Mouse (Mus musculus) neural tube, embryonic 15.5 days (tissue): Measurements from ENCODE around the gene Mllt3. TPM values are rescaled to one million over a fixed set of nuclear protein-coding genes. Genes with fewer than 3 reads are reported as not detected.
"Not testable (repeated sequence)": the region's sequence is repeated elsewhere in the genome, so short reads cannot be mapped to it uniquely, and the experiment has no call there.

ENCODE experiments used
- ATAC-seq: fragments of 200-750 bp; cut with Nextera tagmentation; 2 replicates; pipeline ENCODE4 v1.8.0; 2017; ENCODE audit warnings: mild to moderate bottlenecking, moderate TSS enrichment, moderate library complexity; ENCODE audit not compliant: low FRiP score
- H3K27ac ChIP-seq: fragments of 300-500 bp; sonication (generic); replicated peaks from 2 replicates; pipeline ENCODE4 v1.5.1; 2015; ENCODE audit warnings: mild to moderate bottlenecking, inconsistent platforms
- H3K27me3 ChIP-seq: fragments of 300-500 bp; sonication (generic); replicated peaks from 2 replicates; pipeline ENCODE4 v1.6.1; 2015; ENCODE audit warnings: inconsistent platforms
- H3K36me3 ChIP-seq: fragments of 300-500 bp; sonication (generic); 2 replicates; pipeline ENCODE4 v1.6.1; 2015; ENCODE audit warnings: inconsistent platforms
- H3K4me1 ChIP-seq: fragments of 300-500 bp; sonication (generic); 2 replicates; pipeline ENCODE4 v1.6.1; 2015; ENCODE audit warnings: inconsistent platforms
- H3K4me2 ChIP-seq: fragments of 300-500 bp; sonication (generic); 2 replicates; pipeline ENCODE4 v1.6.1; 2015; ENCODE audit warnings: inconsistent platforms, mild to moderate bottlenecking, moderate library complexity
- H3K4me3 ChIP-seq: fragments of 300-500 bp; sonication (generic); replicated peaks from 2 replicates; pipeline ENCODE4 v1.5.1; 2015; ENCODE audit warnings: mild to moderate bottlenecking, inconsistent platforms
- H3K9ac ChIP-seq: fragments of 300-500 bp; sonication (generic); replicated peaks from 2 replicates; pipeline ENCODE4 v1.6.1; 2015; ENCODE audit warnings: mild to moderate bottlenecking, inconsistent platforms
- H3K9me3 ChIP-seq: fragments of 300-500 bp; sonication (generic); replicated peaks from 2 replicates; pipeline ENCODE4 v1.6.1; 2016; ENCODE audit warnings: inconsistent platforms
- WGBS: fragments of 180-500 bp; shearing (Covaris S2); methylation state at CpG from one replicate; pipeline ENCODE4 v1.1.7; 2015; ENCODE audit warnings: mixed read lengths; 5-methylcytosine and 5-hydroxymethylcytosine counted together
- polyA plus RNA-seq: library from polyadenylated mRNA; unstranded; fragments of >200 nt; fragmentation: Nextera tagmentation; extraction: Ambion mirVana; gene quantifications from 2 replicates; pipeline ENCODE4 v1.2.1, GENCODE M21; 2015

Mllt3 gene
- polyA plus RNA-seq, 1 experiment from 2014 or later = 69.0 TPM

DNA sequence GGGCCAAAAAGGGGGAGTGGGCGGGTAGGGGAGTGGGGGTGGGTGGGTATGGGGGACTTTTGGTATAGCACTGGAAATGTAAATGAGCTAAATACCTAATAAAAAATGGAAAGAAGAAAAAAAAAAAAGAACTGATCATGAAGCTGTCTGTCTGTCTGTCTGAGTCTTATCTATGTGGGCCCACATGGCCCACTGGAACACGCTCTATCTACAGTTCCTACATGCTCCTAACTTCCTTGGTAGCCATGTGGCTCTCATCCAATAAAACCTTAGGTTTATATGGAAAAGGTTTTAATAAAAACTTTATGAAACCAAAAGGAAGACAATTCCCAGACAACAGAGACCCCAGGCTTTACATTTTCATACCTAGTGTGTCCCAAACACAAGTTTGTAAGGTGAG lies 68.3 kb downstream of the Mllt3 start:
- not testable (repeated sequence) for H3K4me2 ChIP-seq, H3K27me3 ChIP-seq, ATAC-seq, H3K4me1 ChIP-seq, H3K9ac ChIP-seq, H3K36me3 ChIP-seq, H3K4me3 ChIP-seq, H3K9me3 ChIP-seq, H3K27ac ChIP-seq
- 97% methylated on average over 1 of the region's 2 CpGs for WGBS

DNA sequence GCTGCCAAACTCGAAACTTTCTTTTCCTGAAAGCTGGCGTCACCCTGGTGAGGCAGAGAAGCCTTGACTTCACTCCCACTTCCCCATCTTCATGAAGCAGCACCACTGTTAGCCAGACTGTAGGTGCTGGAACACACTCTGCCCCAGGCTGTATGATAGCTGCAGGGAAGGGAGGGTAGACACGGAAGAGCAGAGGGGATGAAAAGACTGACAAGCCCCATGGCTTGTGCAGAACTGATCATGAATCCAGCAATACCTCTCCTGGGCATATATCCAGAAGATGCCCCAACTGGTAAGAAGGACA lies 69.4 kb downstream of the Mllt3 start:
- Histone ChIP-seq H3K9me3 (no peaks in the 10 kb centered on the region), H3K27me3 (no peaks in the 10 kb centered on the region), H3K4me1 (peaks cover 4% of the 10 kb centered on the region; the same call in 1 of the 2 replicates), H3K9ac (no peak overlapping the region), H3K36me3 (no peaks in the 10 kb centered on the region), H3K4me3 (no peak overlapping the region), H3K27ac (no peak overlapping the region), H3K4me2 (no peak overlapping the region)
- ATAC-seq = no peak
- 89% methylated on average over 3 of the region's 3 CpGs for WGBS

DNA sequence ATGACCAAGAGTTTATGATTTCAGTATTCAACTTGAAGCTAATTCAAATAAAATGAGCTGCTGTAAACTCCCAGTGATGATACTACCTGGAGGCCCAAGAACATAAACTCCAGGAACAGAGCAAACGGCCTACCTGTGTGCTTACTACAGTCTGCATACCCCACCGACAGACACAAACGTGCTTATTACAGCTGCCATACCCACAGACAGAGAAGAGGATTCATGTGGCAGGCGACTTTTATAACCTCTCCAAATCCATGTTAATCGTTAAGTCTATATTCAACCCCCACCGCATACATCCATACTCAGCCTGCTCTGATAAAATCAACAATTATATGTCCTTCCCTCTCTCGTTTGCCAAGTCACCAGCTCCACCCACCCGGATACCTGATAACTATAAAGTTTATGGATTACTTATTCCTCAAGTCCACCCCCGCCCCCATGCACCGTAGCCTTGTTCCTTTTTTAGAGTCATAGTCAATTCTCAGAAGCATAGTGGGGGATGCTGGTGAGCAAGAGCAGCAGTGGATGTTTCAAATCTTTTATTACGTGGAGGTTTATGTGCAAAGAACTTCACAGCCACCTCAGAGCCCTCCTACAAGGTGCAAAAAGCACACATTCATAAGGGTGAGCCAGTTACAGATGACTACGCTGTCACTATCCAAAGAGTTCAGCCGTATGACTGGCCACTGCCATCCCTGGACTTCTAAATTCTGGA lies 70.0 kb downstream of the Mllt3 start:
- ATAC-seq = no peak

DNA sequence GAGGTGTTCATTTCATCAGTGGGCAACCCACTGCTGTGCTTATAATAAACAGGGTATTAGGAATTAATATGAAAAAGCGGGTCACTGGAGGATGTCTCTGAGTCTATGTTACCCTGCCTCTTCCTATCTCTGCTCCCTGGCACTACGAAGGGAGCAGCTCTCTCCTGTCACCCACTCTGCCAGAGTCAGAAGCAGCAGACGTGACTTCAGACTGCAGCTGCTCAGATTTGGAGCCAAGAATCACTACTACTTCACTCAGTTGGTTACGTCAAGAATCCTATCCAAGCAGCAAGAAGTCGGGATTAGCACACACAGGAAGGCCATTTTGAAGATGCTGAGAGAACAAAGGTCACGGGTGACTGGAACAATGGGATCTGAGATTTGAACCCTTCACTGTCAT lies 71.3 kb downstream of the Mllt3 start:
- Histone ChIP-seq H3K9me3 (no peaks in the 10 kb centered on the region), H3K9ac (no peak overlapping the region), H3K36me3 (no peaks in the 10 kb centered on the region), H3K4me3 (no peak overlapping the region), H3K4me2 (no peak overlapping the region), H3K27ac (no peak overlapping the region), H3K4me1 (peaks cover 8% of the 10 kb centered on the region; the same call in 1 of the 2 replicates), H3K27me3 (no peaks in the 10 kb centered on the region)
- WGBS = 77% methylated on average over 6 of the region's 6 CpGs
- no peak for ATAC-seq

More for the DNA sequence above, 70.0 kb downstream of the Mllt3 start:
- Histone ChIP-seq H3K4me3 (no peak overlapping the region), H3K9ac (no peak overlapping the region), H3K27me3 (no peaks in the 10 kb centered on the region), H3K9me3 (no peaks in the 10 kb centered on the region), H3K4me1 (peaks cover 5% of the 10 kb centered on the region; the same call in 1 of the 2 replicates), H3K27ac (no peak overlapping the region), H3K36me3 (no peaks in the 10 kb centered on the region), H3K4me2 (no peak overlapping the region)
- WGBS = 84% methylated on average over 13 of the region's 13 CpGs

DNA sequence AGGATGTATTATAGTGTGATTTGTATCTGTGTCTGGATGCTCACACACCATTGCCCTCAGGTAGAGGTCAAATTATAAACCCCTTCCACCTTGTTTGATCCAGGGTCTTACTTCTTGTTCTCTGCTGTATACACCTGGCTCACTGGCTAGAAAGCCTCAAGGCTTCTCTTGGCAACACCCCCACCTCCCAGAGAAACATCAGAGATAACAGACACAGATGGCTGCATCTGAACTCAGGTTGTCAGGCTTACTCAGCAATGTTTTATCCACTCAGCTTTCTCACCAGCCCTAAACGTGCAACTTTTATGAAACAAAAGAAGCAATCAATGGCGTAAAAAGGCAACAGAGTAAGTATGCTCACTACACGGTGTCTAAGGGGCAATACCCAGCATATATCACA lies 75.3 kb downstream of the Mllt3 start:
- Histone ChIP-seq H3K4me1 (peaks cover 15% of the 10 kb centered on the region), H3K9ac (no peak overlapping the region), H3K36me3 (no peaks in the 10 kb centered on the region), H3K4me3 (no peak overlapping the region), H3K9me3 (no peaks in the 10 kb centered on the region), H3K27me3 (no peaks in the 10 kb centered on the region), H3K4me2 (no peak overlapping the region), H3K27ac (no peak overlapping the region)
- no peak for ATAC-seq
- WGBS = 44% methylated on average over 3 of the region's 3 CpGs

DNA sequence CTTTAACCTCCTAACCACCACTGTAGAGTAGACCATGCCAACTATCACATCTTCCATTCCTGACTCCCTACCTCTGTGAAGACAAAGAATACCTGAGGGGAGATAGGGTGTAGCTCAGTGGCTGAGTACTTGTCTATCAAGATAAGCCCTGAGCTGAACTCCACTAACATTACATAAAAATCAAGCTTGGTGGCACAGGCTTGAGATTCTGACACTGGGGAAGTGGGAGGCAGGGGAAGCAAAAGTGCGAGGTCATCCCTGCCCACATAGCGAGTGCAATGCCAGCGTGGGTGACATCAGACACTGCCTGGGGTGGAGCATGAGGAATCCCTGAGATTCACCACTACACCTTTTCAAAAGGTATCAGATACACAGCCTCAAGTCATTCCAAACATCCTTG lies 76.0 kb downstream of the Mllt3 start:
- ATAC-seq = no peak
- Histone ChIP-seq H3K4me2 (no peak overlapping the region), H3K9ac (no peak overlapping the region)

DNA sequence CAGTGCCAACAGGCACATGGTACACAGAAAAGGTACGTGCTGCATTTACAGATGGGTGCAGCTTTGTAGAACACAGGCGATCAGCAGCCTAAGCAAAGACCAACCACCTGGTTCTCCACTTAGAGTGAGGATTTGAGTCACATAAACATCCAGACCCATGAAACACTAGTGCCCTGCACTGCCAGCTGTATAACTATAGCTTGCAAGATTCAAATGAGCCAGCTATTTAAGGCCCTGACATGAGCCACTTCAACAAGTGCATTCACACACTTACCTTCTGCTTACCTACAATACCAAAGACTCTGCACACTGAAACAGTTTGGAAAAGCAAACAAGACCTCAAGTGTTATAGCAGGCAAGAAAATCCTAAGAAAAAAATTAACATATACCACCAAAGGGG lies 78.0 kb downstream of the Mllt3 start:
- Histone ChIP-seq H3K4me3 (no peak overlapping the region), H3K27me3 (no peaks in the 10 kb centered on the region), H3K4me2 (no peak overlapping the region), H3K9ac (no peak overlapping the region), H3K27ac (no peak overlapping the region), H3K9me3 (no peaks in the 10 kb centered on the region), H3K4me1 (peaks cover 15% of the 10 kb centered on the region), H3K36me3 (no peaks in the 10 kb centered on the region)
- ATAC-seq = no peak
- WGBS = 90% methylated on average over 2 of the region's 2 CpGs

More for the DNA sequence above, 76.0 kb downstream of the Mllt3 start:
- Histone ChIP-seq H3K4me3 (no peak overlapping the region), H3K9me3 (no peaks in the 10 kb centered on the region), H3K4me1 (peaks cover 15% of the 10 kb centered on the region), H3K27me3 (no peaks in the 10 kb centered on the region), H3K27ac (no peak overlapping the region), H3K36me3 (no peaks in the 10 kb centered on the region)
- WGBS = 89% methylated on average over 3 of the region's 3 CpGs

DNA sequence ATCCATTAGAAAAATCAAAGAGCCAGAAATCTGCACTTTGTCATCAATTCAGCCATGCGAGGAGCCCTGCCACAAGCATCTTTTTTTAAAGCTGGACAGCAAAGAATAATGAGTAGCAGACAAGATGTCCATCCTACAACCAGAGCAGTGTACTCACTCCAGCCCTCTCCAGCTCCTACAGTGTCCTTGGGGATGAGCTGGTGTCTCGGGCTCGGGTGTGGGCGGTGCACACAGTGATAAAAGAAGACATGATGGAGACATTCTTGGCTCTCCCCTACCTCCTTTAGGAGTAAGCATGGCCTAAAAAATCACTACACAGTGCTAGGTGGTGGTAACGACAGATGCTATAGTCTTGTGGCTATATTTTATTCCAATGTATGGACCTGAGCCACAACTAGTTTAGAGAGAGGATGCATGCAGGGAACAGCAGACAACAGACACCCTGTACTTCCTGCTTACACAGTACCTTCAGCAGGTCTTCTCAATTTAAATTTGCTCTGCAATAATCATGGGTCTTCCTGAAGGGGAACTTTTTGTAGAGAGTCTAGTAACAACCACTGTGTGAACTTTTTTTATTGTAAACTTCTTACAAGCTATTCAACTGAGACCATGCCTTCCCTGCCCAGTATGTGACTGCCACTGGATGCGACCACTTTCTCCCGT lies 78.6 kb downstream of the Mllt3 start:
- Histone ChIP-seq H3K9me3 (no peaks in the 10 kb centered on the region), H3K27me3 (no peaks in the 10 kb centered on the region), H3K9ac (no peak overlapping the region), H3K27ac (no peak overlapping the region), H3K4me3 (no peak overlapping the region), H3K36me3 (no peaks in the 10 kb centered on the region), H3K4me1 (peaks cover 15% of the 10 kb centered on the region), H3K4me2 (no peak overlapping the region)
- ATAC-seq = no peak
- 68% methylated on average over 7 of the region's 7 CpGs for WGBS

DNA sequence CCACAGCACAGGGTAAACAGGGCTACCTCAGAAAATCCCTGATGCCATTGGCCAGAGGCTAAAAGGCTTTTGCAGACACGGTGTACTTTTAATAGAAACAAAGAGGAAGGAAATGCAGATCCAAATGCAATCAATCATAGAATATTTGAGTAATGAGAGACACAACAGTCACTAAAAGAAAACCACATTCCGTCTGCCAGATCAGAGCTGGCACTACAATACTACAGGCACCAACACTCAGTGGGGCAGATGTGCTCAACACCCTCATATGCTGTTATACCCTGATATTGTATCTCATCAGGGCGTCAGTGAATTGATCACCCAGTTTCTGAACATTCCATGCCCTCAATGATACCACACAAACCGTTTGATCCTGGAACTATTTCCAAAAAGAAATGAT lies 79.4 kb downstream of the Mllt3 start:
- Histone ChIP-seq H3K27ac (no peak overlapping the region), H3K4me2 (no peak overlapping the region), H3K4me3 (no peak overlapping the region), H3K4me1 (peaks cover 15% of the 10 kb centered on the region), H3K36me3 (no peaks in the 10 kb centered on the region), H3K27me3 (no peaks in the 10 kb centered on the region), H3K9ac (no peak overlapping the region), H3K9me3 (no peaks in the 10 kb centered on the region)
- ATAC-seq = no peak
- 73% methylated on average over 4 of the region's 4 CpGs for WGBS

DNA sequence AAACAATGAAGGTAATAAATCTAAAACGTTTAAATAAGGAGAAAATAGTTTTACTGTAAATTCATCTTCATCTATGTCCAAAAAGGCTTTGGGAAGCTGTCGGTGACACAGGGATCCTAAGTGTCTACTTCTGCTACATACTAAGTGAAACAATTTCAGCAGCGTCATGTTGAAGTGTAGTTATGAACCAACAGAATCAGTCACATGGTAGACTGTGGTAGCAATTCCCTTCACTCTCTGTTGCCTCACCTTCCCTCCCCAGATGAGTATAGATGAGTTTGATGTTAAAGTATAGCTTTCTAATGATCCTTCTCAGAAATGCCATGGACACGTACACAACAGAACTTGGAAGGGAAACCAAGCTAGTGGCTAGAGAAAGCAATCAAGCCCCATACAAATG lies 79.9 kb downstream of the Mllt3 start:
- WGBS = 84% methylated on average over 4 of the region's 4 CpGs
- H3K27ac ChIP-seq = no peak overlapping the region
- no peak for ATAC-seq
- no peaks in the 10 kb centered on the region for H3K27me3 ChIP-seq
- no peak overlapping the region for H3K4me2 ChIP-seq
- H3K9ac ChIP-seq = no peak overlapping the region
- no peaks in the 10 kb centered on the region for H3K9me3 ChIP-seq
- peaks cover 13% of the 10 kb centered on the region for H3K4me1 ChIP-seq
- no peaks in the 10 kb centered on the region for H3K36me3 ChIP-seq
- H3K4me3 ChIP-seq = no peak overlapping the region

DNA sequence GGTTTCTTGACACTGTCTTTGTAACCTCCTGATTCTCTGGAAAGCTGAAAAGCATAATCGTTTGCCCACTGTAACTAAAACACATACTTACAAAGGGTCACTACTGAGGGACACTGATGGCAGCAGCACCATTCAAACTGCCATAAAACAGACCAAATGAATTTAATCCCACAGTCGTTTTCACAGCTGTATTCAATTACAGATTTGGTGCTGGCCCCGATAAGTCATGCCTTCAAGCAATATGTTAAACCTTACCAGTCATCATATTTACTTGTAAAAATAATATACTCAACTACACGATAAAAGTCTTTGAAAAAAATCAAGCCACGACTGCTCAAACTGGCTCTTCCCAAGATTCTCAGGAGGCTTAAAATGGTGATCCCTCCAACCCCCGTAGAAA lies 83.7 kb downstream of the Mllt3 start:
- Histone ChIP-seq H3K36me3 (no peaks in the 10 kb centered on the region), H3K9ac (no peak overlapping the region), H3K4me2 (no peak overlapping the region), H3K27me3 (no peaks in the 10 kb centered on the region), H3K9me3 (no peaks in the 10 kb centered on the region), H3K4me1 (peaks cover 7% of the 10 kb centered on the region; the same call in 1 of the 2 replicates), H3K4me3 (no peak overlapping the region), H3K27ac (no peak overlapping the region)
- WGBS = 70% methylated on average over 6 of the region's 6 CpGs
- ATAC-seq = no peak

DNA sequence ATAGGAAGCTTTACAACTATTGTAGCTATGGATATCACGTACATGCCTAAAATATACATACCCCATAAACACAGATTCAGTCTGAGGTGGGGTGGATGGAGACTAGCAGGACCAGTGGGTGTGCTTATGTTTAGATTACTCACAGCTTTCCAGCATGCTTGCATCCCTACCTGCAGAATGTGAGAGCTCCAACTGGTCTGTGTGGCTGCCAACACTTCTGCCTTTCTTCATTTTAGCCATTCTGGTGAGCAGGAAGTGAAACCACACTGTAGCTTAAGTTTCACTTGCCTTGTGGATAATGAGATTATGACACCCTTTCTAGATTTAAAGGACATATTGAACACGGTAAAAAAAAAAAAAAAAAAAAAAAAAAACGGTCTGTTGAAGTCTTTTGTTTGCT lies 88.8 kb downstream of the Mllt3 start:
- Histone ChIP-seq H3K27ac (no peak overlapping the region), H3K4me2 (no peak overlapping the region), H3K36me3 (no peaks in the 10 kb centered on the region), H3K9me3 (no peaks in the 10 kb centered on the region), H3K9ac (no peak overlapping the region), H3K4me3 (no peak overlapping the region), H3K27me3 (no peaks in the 10 kb centered on the region), H3K4me1 (peaks cover 11% of the 10 kb centered on the region)
- no peak for ATAC-seq
- 79% methylated on average over 3 of the region's 3 CpGs for WGBS
